Mouse (Mus musculus): ENCODE results near the gene Grid2. TPM values are rescaled to one million over a fixed set of nuclear protein-coding genes. Genes with fewer than 3 reads are reported as not detected.

Grid2 gene
- polyA plus RNA-seq, 1 experiment from 2014 or later = 1.4 TPM

- Histone ChIP-seq H3K4me2 (no peak overlapping the region), H3K4me1 (ENCODE audit: insufficient read depth) (no peaks in the 10 kb centered on the region), H3K9me3 (ENCODE audit: low read depth, low read length) (no peaks in the 10 kb centered on the region), H3K27me3 (ENCODE audit: insufficient read depth, low read length) (no peaks in the 10 kb centered on the region), H3K9ac (no peak overlapping the region), H3K36me3 (ENCODE audit: insufficient read depth) (no peaks in the 10 kb centered on the region), H3K27ac (ENCODE audit: low read depth) (no peak overlapping the region), H3K4me3 (ENCODE audit: low read depth, low read length) (no peak overlapping the region)
- ATAC-seq (ENCODE audit: insufficient read depth) = no peak
- TF ChIP-seq CTCF (IDR thresholded peaks at IDR 0.05; ENCODE audit: low read depth) = no peak
- DNase-seq = no peak
These were observed 539.0 kb downstream of the Grid2 start for GRCm38 (mm10) chr6:63794679-63795078.

DNA sequence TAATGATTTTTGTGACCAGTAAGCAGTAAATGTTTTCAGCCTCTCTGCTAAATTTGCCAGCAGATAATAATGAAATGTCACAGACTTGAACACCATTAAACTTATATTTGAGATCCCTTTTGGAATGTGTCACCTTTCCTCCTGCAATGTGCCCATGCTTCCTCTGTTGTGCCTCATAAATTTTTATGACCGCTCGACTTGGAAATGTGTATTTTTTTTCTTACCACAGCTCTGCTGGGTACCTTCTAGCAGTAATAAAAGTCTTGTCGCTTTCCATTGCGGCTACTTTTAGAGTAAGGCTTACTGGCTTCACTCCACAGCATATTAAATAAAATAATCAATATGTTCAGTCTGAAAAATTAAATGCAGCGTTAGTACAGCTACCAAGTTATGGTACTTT is 564.6 kb downstream of the Grid2 start:
- no peaks in the 10 kb centered on the region for H3K27me3 ChIP-seq (ENCODE audit: insufficient read depth, low read length)
- WGBS = 78% methylated on average over 5 of the region's 5 CpGs
- H3K9me3 ChIP-seq (ENCODE audit: low read depth, low read length) = no peaks in the 10 kb centered on the region
- DNase-seq (no peak), ATAC-seq (ENCODE audit: insufficient read depth) (no peak)
- no peak overlapping the region for H3K27ac ChIP-seq (ENCODE audit: low read depth)
- H3K4me2 ChIP-seq = no peak overlapping the region
- no peak for TF ChIP-seq CTCF (IDR thresholded peaks at IDR 0.05; ENCODE audit: low read depth)
- no peaks in the 10 kb centered on the region for H3K36me3 ChIP-seq (ENCODE audit: insufficient read depth)
- H3K4me3 ChIP-seq (ENCODE audit: low read depth, low read length) = no peak overlapping the region
- no peak overlapping the region for H3K9ac ChIP-seq
- H3K4me1 ChIP-seq (ENCODE audit: insufficient read depth) = no peaks in the 10 kb centered on the region

DNA sequence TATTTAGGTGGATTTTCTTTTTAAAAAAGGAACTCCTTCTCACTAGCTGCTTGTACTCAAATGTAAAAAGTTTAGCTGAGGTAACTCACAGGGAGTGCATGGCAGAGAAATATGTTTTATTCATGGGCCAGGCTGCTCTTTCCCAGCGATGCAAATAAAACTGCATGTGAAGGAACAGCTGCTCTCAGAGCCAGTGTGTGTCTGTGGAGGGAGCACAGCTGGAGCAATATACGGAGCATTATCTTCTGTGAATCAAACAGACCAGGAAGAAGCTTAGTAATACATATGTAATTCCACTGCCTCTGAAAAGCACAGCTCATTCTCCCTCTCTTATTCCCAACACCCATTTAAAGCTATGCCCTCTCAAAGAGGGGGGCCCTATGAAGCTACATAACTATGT is 607.0 kb downstream of the Grid2 start:
- H3K9me3 ChIP-seq (ENCODE audit: low read depth, low read length) = no peaks in the 10 kb centered on the region
- H3K9ac ChIP-seq = no peak overlapping the region
- WGBS = 30% methylated on average over 2 of the region's 2 CpGs
- H3K27ac ChIP-seq (ENCODE audit: low read depth) = no peak overlapping the region
- H3K4me3 ChIP-seq (ENCODE audit: low read depth, low read length) = no peak overlapping the region
- no peaks in the 10 kb centered on the region for H3K36me3 ChIP-seq (ENCODE audit: insufficient read depth)
- no peaks in the 10 kb centered on the region for H3K4me1 ChIP-seq (ENCODE audit: insufficient read depth)
- no peak overlapping the region for H3K4me2 ChIP-seq
- no peak for TF ChIP-seq CTCF (IDR thresholded peaks at IDR 0.05; ENCODE audit: low read depth)
- ATAC-seq (ENCODE audit: insufficient read depth) (peak; percentile 68; the same call in 1 of the 2 replicates), DNase-seq (peak; percentile 52)
- no peaks in the 10 kb centered on the region for H3K27me3 ChIP-seq (ENCODE audit: insufficient read depth, low read length)

- 43% methylated on average over 3 of the region's 3 CpGs for WGBS
- peak; percentile 33 for DNase-seq
- H3K4me2 ChIP-seq = no peak overlapping the region
These were observed 621.5 kb downstream of the Grid2 start for GRCm38 (mm10) chr6:63877088-63877764.

DNA sequence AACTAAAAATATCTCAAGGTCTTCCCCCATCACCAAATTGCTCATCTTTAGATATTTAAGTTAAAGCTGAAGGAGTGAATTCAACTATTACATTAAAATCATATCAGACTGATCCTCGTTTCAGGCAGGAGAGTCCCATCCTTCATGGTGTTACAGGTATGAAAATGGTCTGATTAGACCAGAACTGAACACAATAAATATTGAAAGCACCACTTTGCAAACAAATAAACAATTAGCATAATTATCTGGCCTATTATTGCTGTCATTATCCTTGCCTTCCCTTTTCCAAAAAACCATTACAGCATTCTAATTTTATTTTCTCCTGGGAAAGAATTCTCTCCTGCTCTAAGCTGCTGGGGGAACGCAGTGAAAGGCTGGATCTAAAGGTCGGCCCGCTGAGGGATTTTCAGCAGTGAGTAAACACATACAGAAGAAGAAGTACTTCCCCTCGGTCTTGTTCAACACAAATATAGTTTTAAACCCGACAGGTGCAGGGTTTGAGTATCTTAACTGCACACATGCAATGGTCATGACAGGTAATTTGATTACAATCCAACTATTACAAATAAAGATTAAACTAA is 622.2 kb downstream of the Grid2 start:
- H3K4me1 ChIP-seq (ENCODE audit: insufficient read depth) = no peaks in the 10 kb centered on the region
- no peak for ATAC-seq (ENCODE audit: insufficient read depth)
- H3K9ac ChIP-seq = no peak overlapping the region
- 42% methylated on average over 6 of the region's 6 CpGs for WGBS
- no peak overlapping the region for H3K4me2 ChIP-seq
- H3K36me3 ChIP-seq (ENCODE audit: insufficient read depth) = no peaks in the 10 kb centered on the region
- DNase-seq = no peak
- H3K27me3 ChIP-seq (ENCODE audit: insufficient read depth, low read length) = no peaks in the 10 kb centered on the region
- TF ChIP-seq CTCF (IDR thresholded peaks at IDR 0.05; ENCODE audit: low read depth) = no peak
- H3K4me3 ChIP-seq (ENCODE audit: low read depth, low read length) = no peak overlapping the region
- no peak overlapping the region for H3K27ac ChIP-seq (ENCODE audit: low read depth)
- no peaks in the 10 kb centered on the region for H3K9me3 ChIP-seq (ENCODE audit: low read depth, low read length)

More at GRCm38 (mm10) chr6:63877088-63877764, 621.5 kb downstream of the Grid2 start:
- no peak for ATAC-seq (ENCODE audit: insufficient read depth)
- no peaks in the 10 kb centered on the region for H3K27me3 ChIP-seq (ENCODE audit: insufficient read depth, low read length)
- no peaks in the 10 kb centered on the region for H3K4me1 ChIP-seq (ENCODE audit: insufficient read depth)
- TF ChIP-seq CTCF (IDR thresholded peaks at IDR 0.05; ENCODE audit: low read depth) = no peak
- H3K36me3 ChIP-seq (ENCODE audit: insufficient read depth) = no peaks in the 10 kb centered on the region
- no peak overlapping the region for H3K27ac ChIP-seq (ENCODE audit: low read depth)
- H3K9ac ChIP-seq = no peak overlapping the region
- H3K9me3 ChIP-seq (ENCODE audit: low read depth, low read length) = no peaks in the 10 kb centered on the region
- H3K4me3 ChIP-seq (ENCODE audit: low read depth, low read length) = no peak overlapping the region

- Histone ChIP-seq H3K4me1 (ENCODE audit: insufficient read depth) (no peaks in the 10 kb centered on the region), H3K4me3 (ENCODE audit: low read depth, low read length) (no peak overlapping the region), H3K36me3 (ENCODE audit: insufficient read depth) (no peaks in the 10 kb centered on the region), H3K4me2 (no peak overlapping the region), H3K27me3 (ENCODE audit: insufficient read depth, low read length) (no peaks in the 10 kb centered on the region), H3K9ac (no peak overlapping the region), H3K9me3 (ENCODE audit: low read depth, low read length) (no peaks in the 10 kb centered on the region), H3K27ac (ENCODE audit: low read depth) (no peak overlapping the region)
- 51% methylated on average over 3 of the region's 3 CpGs for WGBS
- DNase-seq = no peak
- ATAC-seq (ENCODE audit: insufficient read depth) = no peak
- TF ChIP-seq CTCF (IDR thresholded peaks at IDR 0.05; ENCODE audit: low read depth) = no peak
These were observed 639.0 kb downstream of the Grid2 start for GRCm38 (mm10) chr6:63894714-63895113.

GRCm38 (mm10) chr6:63898171-63898570 is 642.5 kb downstream of the Grid2 start:
- no peak overlapping the region for H3K4me2 ChIP-seq
- 97% methylated on average over 2 of the region's 2 CpGs for WGBS
- H3K27ac ChIP-seq (ENCODE audit: low read depth) = no peak overlapping the region

More at GRCm38 (mm10) chr6:63898171-63898570, 642.5 kb downstream of the Grid2 start:
- no peak for TF ChIP-seq CTCF (IDR thresholded peaks at IDR 0.05; ENCODE audit: low read depth)
- Histone ChIP-seq H3K9me3 (ENCODE audit: low read depth, low read length) (no peaks in the 10 kb centered on the region), H3K9ac (no peak overlapping the region), H3K36me3 (ENCODE audit: insufficient read depth) (no peaks in the 10 kb centered on the region), H3K4me1 (ENCODE audit: insufficient read depth) (no peaks in the 10 kb centered on the region), H3K27me3 (ENCODE audit: insufficient read depth, low read length) (no peaks in the 10 kb centered on the region), H3K4me3 (ENCODE audit: low read depth, low read length) (no peak overlapping the region)
- DNase-seq (no peak), ATAC-seq (ENCODE audit: insufficient read depth) (no peak)
